Mouse (Mus musculus): ENCODE measurements around the gene Neurl4. TPM values are rescaled to one million over a fixed set of nuclear protein-coding genes. Genes with fewer than 3 reads are reported as not detected.

Neurl4 gene
- polyA plus RNA-seq, 1 experiment from 2014 or later = 12.5 TPM

DNA sequence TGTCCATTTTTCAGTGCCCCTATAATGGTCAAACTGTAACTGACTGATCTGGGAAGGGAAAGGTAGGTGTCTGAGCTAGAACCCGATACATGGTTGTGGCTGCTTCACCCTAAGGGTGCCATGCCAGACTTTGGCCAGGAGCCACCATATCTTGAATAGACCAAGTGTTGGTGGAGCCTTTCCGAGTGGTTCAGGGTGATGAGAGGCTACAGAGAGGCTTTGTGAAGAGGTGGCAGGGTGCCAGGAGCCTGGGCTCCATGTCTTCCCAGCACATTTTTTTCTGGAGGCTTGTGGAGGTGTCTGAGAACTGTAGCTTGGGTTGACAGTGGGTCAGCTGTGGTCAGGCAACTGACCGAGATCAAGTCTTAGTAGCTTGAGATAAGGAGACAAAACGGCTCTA, 9.4 kb upstream of the Neurl4 start:
- Histone ChIP-seq H3K4me1 (ENCODE audit: insufficient read depth) (0 out of 2 replicates have a peak, but pooled peaks cover 4% of the 10 kb centered on the region), H3K4me2 (no peak overlapping the region), H3K4me3 (ENCODE audit: low read depth, low read length) (no peak overlapping the region), H3K27ac (ENCODE audit: low read depth) (no peak overlapping the region), H3K9me3 (ENCODE audit: low read depth, low read length) (no peaks in the 10 kb centered on the region), H3K36me3 (ENCODE audit: insufficient read depth) (no peaks in the 10 kb centered on the region), H3K27me3 (ENCODE audit: insufficient read depth, low read length) (no peaks in the 10 kb centered on the region), H3K9ac (no peak overlapping the region)
- 41% methylated on average over 4 of the region's 4 CpGs for WGBS
- ATAC-seq (ENCODE audit: insufficient read depth) (no peak), DNase-seq (peak; percentile 48)
- no peak for TF ChIP-seq CTCF (IDR thresholded peaks at IDR 0.05; ENCODE audit: low read depth)

- Histone ChIP-seq H3K9me3 (ENCODE audit: low read depth, low read length) (no peaks in the 10 kb centered on the region), H3K27ac (ENCODE audit: low read depth) (no peak overlapping the region), H3K4me1 (ENCODE audit: insufficient read depth) (0 out of 2 replicates have a peak, but pooled peaks cover 5% of the 10 kb centered on the region), H3K27me3 (ENCODE audit: insufficient read depth, low read length) (no peaks in the 10 kb centered on the region), H3K4me3 (ENCODE audit: low read depth, low read length) (no peak overlapping the region), H3K36me3 (ENCODE audit: insufficient read depth) (no peaks in the 10 kb centered on the region), H3K4me2 (no peak overlapping the region), H3K9ac (no peak overlapping the region)
- 75% methylated on average over 5 of the region's 5 CpGs for WGBS
- DNase-seq (no peak), ATAC-seq (ENCODE audit: insufficient read depth) (no peak)
- TF ChIP-seq CTCF (IDR thresholded peaks at IDR 0.05; ENCODE audit: low read depth) = no peak
Measured at GRCm38 (mm10) chr11:69894671-69895070, 6.2 kb upstream of the Neurl4 start.

DNA sequence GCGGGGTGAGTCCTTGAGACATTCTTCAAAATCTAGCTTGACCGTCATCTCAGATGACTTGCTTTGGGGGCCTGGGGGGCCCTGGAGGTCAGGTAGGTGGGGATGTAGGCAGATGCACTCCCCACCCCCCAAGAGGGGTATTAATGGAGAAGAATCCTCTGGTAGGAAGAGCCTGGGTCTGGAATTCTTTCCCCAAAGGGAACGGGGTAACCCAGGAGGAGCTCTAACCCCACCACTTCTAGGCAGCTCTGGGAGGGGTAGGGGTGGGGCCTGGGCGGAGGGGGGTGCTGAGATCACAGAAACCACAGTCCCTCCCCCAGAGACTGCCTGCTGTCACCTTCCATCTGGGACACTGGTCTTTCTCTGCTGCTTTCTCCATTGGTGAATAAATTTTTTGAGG, 5.6 kb upstream of the Neurl4 start, which contains the start of gene Acap1:
Gene Acap1 (minus strand): TSS at position 249 of the 400 bp plus-strand sequence.
- no peak for TF ChIP-seq CTCF (IDR thresholded peaks at IDR 0.05; ENCODE audit: low read depth)
- Histone ChIP-seq H3K36me3 (ENCODE audit: insufficient read depth) (no peaks in the 10 kb centered on the region), H3K4me1 (ENCODE audit: insufficient read depth) (0 out of 2 replicates have a peak, but pooled peaks cover 8% of the 10 kb centered on the region), H3K27me3 (ENCODE audit: insufficient read depth, low read length) (no peaks in the 10 kb centered on the region), H3K4me2 (no peak within 1 kb of the TSS), H3K9me3 (ENCODE audit: low read depth, low read length) (no peaks in the 10 kb centered on the region), H3K27ac (ENCODE audit: low read depth) (no peak within 1 kb of the TSS), H3K4me3 (ENCODE audit: low read depth, low read length) (no peak within 1 kb of the TSS), H3K9ac (no peak within 1 kb of the TSS)
- ATAC-seq (ENCODE audit: insufficient read depth) = no peak
- DNase-seq = no peak
- 60% methylated on average over 4 of the region's 4 CpGs for WGBS

DNA sequence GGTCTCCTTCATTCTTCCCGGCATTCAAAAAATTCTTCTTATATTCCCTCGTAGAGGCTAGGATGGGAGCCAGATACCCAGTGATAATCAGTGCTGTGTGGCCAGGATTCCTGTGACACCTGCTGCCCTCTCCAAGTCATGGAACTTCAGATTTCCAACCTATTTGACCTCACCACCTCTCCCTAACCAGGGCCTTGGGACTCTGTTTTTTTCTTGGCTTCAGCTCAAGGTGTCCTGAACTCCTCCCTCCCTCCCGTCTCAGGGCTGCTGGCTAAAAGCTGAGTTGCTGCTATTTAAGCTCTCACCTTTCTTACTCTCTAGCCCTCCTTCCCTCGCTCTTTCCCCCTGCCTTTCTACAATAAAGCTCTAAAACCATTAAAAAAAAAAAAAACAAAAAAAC, 1.0 kb upstream of the Neurl4 start:
- WGBS = 16% methylated on average over 4 of the region's 4 CpGs
- ATAC-seq (ENCODE audit: insufficient read depth) (no peak), DNase-seq (peak; percentile 47)
- H3K27ac ChIP-seq (ENCODE audit: low read depth) = peak overlapping the region; percentile 12; the same call in 1 of the 2 replicates
- no peaks in the 10 kb centered on the region for H3K9me3 ChIP-seq (ENCODE audit: low read depth, low read length)
- H3K9ac ChIP-seq = peak overlapping the region; percentile 89
- no peak for TF ChIP-seq CTCF (IDR thresholded peaks at IDR 0.05; ENCODE audit: low read depth)
- peak overlapping the region; percentile 84 for H3K4me3 ChIP-seq (ENCODE audit: low read depth, low read length)
- H3K4me2 ChIP-seq = peak overlapping the region; percentile 99
- peaks cover 15% of the 10 kb centered on the region for H3K36me3 ChIP-seq (ENCODE audit: insufficient read depth)
- H3K27me3 ChIP-seq (ENCODE audit: insufficient read depth, low read length) = no peaks in the 10 kb centered on the region
- 0 out of 2 replicates have a peak, but pooled peaks cover 5% of the 10 kb centered on the region for H3K4me1 ChIP-seq (ENCODE audit: insufficient read depth)

DNA sequence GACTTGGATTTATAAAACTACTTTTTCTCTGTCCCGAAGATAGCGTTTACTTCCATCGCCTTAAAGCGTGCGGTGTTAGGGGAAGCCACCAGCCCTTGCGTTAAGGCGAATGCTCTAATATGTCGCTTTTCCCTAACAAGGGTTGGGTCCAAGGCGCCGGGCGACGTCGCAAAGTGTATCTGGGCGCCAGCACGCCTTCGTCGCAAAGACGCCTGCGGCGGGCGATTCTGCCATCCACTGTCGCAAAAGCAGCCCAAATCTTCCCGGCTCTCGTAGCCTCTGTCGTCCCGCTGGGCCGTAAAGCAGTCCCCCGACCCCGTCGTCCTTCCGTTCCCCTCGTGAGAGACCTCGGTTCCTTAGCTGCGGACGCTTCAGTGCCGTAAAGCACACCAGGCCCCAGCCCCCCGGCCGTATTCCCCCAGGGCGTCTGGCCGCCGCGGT, 554 bp downstream of the Neurl4 start:
- Histone ChIP-seq H3K9ac (peak overlapping the region; percentile 89), H3K27me3 (ENCODE audit: insufficient read depth, low read length) (no peaks in the 10 kb centered on the region), H3K4me3 (ENCODE audit: low read depth, low read length) (peak overlapping the region; percentile 84), H3K4me1 (ENCODE audit: insufficient read depth) (0 out of 2 replicates have a peak, but pooled peaks cover 5% of the 10 kb centered on the region), H3K36me3 (ENCODE audit: insufficient read depth) (peaks cover 30% of the 10 kb centered on the region), H3K4me2 (peak overlapping the region; percentile 99), H3K27ac (ENCODE audit: low read depth) (peak overlapping the region; percentile 98), H3K9me3 (ENCODE audit: low read depth, low read length) (no peaks in the 10 kb centered on the region)
- no peak for TF ChIP-seq CTCF (IDR thresholded peaks at IDR 0.05; ENCODE audit: low read depth)
- WGBS = under 1% methylated on average over 42 of the region's 42 CpGs
- peak; percentile 79 for ATAC-seq (ENCODE audit: insufficient read depth)
- DNase-seq = peak; percentile 99

- DNase-seq = peak; percentile 15
- H3K36me3 ChIP-seq (ENCODE audit: insufficient read depth) = peaks cover 36% of the 10 kb centered on the region
- 0 out of 2 replicates have a peak, but pooled peaks cover 5% of the 10 kb centered on the region for H3K4me1 ChIP-seq (ENCODE audit: insufficient read depth)
- no peak for TF ChIP-seq CTCF (IDR thresholded peaks at IDR 0.05; ENCODE audit: low read depth)
- no peak for ATAC-seq (ENCODE audit: insufficient read depth)
- H3K4me3 ChIP-seq (ENCODE audit: low read depth, low read length) = peak overlapping the region; percentile 84
- H3K9me3 ChIP-seq (ENCODE audit: low read depth, low read length) = no peaks in the 10 kb centered on the region
- H3K27ac ChIP-seq (ENCODE audit: low read depth) = peak overlapping the region; percentile 98
- H3K9ac ChIP-seq = peak overlapping the region; percentile 89
- no peaks in the 10 kb centered on the region for H3K27me3 ChIP-seq (ENCODE audit: insufficient read depth, low read length)
- WGBS = under 1% methylated on average over 38 of the region's 39 CpGs
- peak overlapping the region; percentile 99 for H3K4me2 ChIP-seq
Measured at GRCm38 (mm10) chr11:69901993-69902392, 1.1 kb downstream of the Neurl4 start.

DNA sequence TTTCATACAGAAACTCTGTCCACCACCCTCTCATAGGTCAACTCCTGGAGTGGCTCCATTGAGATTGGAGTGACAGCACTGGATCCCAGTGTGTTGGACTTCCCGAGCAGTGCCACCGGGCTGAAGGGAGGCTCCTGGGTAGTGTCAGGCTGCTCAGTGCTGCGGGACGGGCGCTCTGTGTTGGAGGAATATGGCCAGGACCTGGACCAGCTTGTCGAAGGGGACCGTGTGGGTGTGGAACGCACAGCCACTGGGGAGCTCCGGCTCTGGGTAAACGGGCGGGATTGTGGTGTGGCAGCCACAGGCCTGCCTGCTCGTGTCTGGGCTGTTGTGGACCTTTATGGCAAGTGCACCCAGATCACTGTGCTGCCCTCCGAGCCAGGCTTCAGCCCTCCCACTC, 2.1 kb downstream of the Neurl4 start:
- no peak for TF ChIP-seq CTCF (IDR thresholded peaks at IDR 0.05; ENCODE audit: low read depth)
- peaks cover 46% of the 10 kb centered on the region for H3K36me3 ChIP-seq (ENCODE audit: insufficient read depth)
- 86% methylated on average over 13 of the region's 13 CpGs for WGBS
- no peak overlapping the region for H3K27ac ChIP-seq (ENCODE audit: low read depth)
- H3K27me3 ChIP-seq (ENCODE audit: insufficient read depth, low read length) = no peaks in the 10 kb centered on the region
- no peak for DNase-seq
- no peak for ATAC-seq (ENCODE audit: insufficient read depth)
- 0 out of 2 replicates have a peak, but pooled peaks cover 5% of the 10 kb centered on the region for H3K4me1 ChIP-seq (ENCODE audit: insufficient read depth)
- peak overlapping the region; percentile 99 for H3K4me2 ChIP-seq
- no peaks in the 10 kb centered on the region for H3K9me3 ChIP-seq (ENCODE audit: low read depth, low read length)
- H3K4me3 ChIP-seq (ENCODE audit: low read depth, low read length) = peak overlapping the region; percentile 84
- no peak overlapping the region; the same call in 1 of the 2 replicates for H3K9ac ChIP-seq

All from lung, embryonic 14.5 days (tissue).